Mouse (Mus musculus) MEL (cell line): ENCODE measurements around the gene Lpgat1.

ENCODE experiments used
- CTCF ChIP-seq, 3 experiments: IDR thresholded peaks in 2 of 3; conservative IDR thresholded peaks in 1 of 3; 2 replicates each; pipeline ENCODE4 v1.5.1; 2011 to 2012; ENCODE audit warnings: low read length in 3 of 3, low read depth in 2 of 3, mild to moderate bottlenecking in 2 of 3, improper control_type of control experiment in 1 of 3, inconsistent platforms in 1 of 3, mixed read lengths in 1 of 3, moderate library complexity in 1 of 3; ENCODE audit not compliant: control insufficient read depth in 1 of 3, insufficient read depth in 1 of 3, poor library complexity in 1 of 3, severe bottlenecking in 1 of 3
- ETS1 ChIP-seq: IDR thresholded peaks from 2 replicates; pipeline ENCODE4 v1.6.1; 2012; ENCODE audit warnings: low read depth, mild to moderate bottlenecking, inconsistent platforms, low read length, improper control_type of control experiment, moderate library complexity
- JUND ChIP-seq: IDR thresholded peaks from 2 replicates; pipeline ENCODE4 v1.6.1; 2011; ENCODE audit warnings: low read depth, mild to moderate bottlenecking, improper control_type of control experiment, low read length
- NELFE ChIP-seq: IDR thresholded peaks from 2 replicates; pipeline ENCODE4 v1.6.1; 2011; ENCODE audit warnings: low read depth, low read length, improper control_type of control experiment
- POLR2A ChIP-seq, 2 experiments: IDR thresholded peaks; 2 replicates each; pipeline ENCODE4 v1.6.1; 2011 to 2012; ENCODE audit warnings: low read length in 2 of 2, mild to moderate bottlenecking in 2 of 2, control low read depth in 1 of 2, improper control_type of control experiment in 1 of 2, low read depth in 1 of 2, moderate library complexity in 1 of 2; ENCODE audit not compliant: control insufficient read depth in 1 of 2, insufficient read depth in 1 of 2, poor library complexity in 1 of 2
- RAD21 ChIP-seq: IDR thresholded peaks from 2 replicates; pipeline ENCODE4 v1.6.1; 2011; ENCODE audit warnings: mild to moderate bottlenecking, low read depth, low read length, improper control_type of control experiment
- TAL1 ChIP-seq: IDR thresholded peaks from 2 replicates; pipeline ENCODE4 v1.6.1; 2012; ENCODE audit warnings: mild to moderate bottlenecking, inconsistent platforms, low read length, moderate library complexity, mixed read lengths
- TBP ChIP-seq: IDR thresholded peaks from 2 replicates; pipeline ENCODE4 v1.8.0; 2011; ENCODE audit warnings: low read depth, low read length, improper control_type of control experiment
- ZNF384 ChIP-seq: IDR thresholded peaks from 2 replicates; pipeline ENCODE4 v1.6.1; 2012; ENCODE audit warnings: low read depth, mild to moderate bottlenecking, inconsistent platforms, low read length, improper control_type of control experiment

DNA sequence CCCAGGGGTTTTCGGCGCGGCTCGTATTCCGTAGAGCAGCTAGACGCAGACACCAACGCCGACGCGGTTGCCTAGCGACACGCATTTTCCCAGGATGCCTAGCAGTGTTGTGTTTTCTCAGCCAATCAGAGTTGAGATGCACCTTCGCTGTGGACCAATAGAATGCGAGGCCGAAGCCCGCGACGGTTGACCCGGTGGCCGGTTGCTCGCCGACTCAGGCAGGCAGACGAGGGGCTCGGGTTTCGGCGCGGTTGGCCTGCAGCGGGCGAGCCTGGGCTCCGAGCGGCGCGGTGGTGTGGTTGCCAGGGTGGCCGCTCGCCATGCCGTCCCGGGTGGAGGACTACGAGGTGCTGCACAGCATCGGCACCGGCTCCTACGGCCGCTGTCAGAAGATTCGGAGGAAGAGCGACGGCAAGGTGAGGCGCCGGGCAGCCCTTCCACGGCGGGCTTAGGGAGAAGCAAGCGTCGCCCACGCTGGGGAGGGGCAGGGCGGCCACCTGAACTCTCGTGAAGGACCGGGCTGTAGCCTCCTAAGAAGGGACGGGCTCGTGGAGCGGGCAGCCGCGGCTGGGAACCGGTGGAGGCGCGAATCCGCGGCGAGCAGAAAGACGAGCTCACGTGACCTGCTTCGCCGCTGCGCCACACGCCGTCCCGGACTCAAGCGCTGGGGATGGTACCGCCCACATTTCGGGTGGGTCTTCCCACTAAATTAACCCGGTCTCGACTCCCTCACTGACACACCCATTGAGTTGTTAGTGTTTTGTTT, 103.9 kb downstream of the Lpgat1 start, which contains the start of gene Nek2:
- TF ChIP-seq ZNF384 (no peak), CTCF (IDR thresholded peaks at IDR 0.05 in 2 of 3, conservative IDR thresholded peaks at IDR 0.05 in 1 of 3; ENCODE audit: control insufficient read depth in 1 of 3, insufficient read depth in 1 of 3, low read depth in 2 of 3, low read length in 3 of 3, poor library complexity in 1 of 3, severe bottlenecking in 1 of 3) (no peak), TBP (0 out of 2 replicates have a peak, but pooled peaks have one; percentile 33), TAL1 (no peak), JUND (no peak), RAD21 (no peak), ETS1 (no peak), NELFE (peak; percentile 73), POLR2A (IDR thresholded peaks at IDR 0.05; ENCODE audit: control insufficient read depth in 1 of 2, insufficient read depth in 1 of 2, low read depth in 1 of 2, low read length in 2 of 2, poor library complexity in 1 of 2) (peak; percentile 87 to 88)
